In genomic region chr4:32932056-32932455, GRCm38 (mm10) we compare ENCODE assay signal across 12 mouse cellular contexts. TPM values are rescaled to one million over a fixed set of nuclear protein-coding genes. Genes with fewer than 3 reads are reported as not detected.
DNase-seq lines count a peak whose midpoint lies in the region; ATAC-seq lines count a peak whose summit lies in the region.
"Had no signal": no experiment of that assay in that cellular context is flagged by ENCODE, and none has a peak within 500 bp of the region (broad histone marks: within the 10 kb centered on the region; RNA-seq: fewer than 3 reads in every experiment).

No protein-coding gene starts in this region.

- no peak overlapping the region for H3K9ac ChIP-seq in midbrain, embryonic 12.5 days (replicated peaks)
- H3K9ac ChIP-seq in embryonic facial prominence, embryonic 15.5 days: no peak overlapping the region
- H3K9ac ChIP-seq: forebrain, embryonic 13.5 days; heart, embryonic 12.5 days; liver, embryonic 14.5 days had no signal

- WGBS in midbrain, embryonic 12.5 days: 66% methylated on average over 9 of the region's 9 CpGs
- 74% methylated on average over 9 of the region's 9 CpGs for WGBS in midbrain, embryonic 10.5 days
- whole genome bisulfite sequencing in embryonic facial prominence, embryonic 15.5 days: 43% methylated on average over 9 of the region's 9 CpGs

- peak; percentile 15 to 23 for DNase-seq in adrenal gland, postnatal 36 days
- DNase-seq in adrenal gland, adult (ENCODE audit: inconsistent age in 2 of 2, low spot score in 1 of 2): no peak
- no peak for DNase-seq in midbrain, embryonic 10.5 days (ENCODE audit: low spot score)
- peak; percentile 48 for DNase-seq in thymus, postnatal 14 days
- no peak for DNase-seq in urinary bladder, postnatal 14 days (ENCODE audit: low spot score)
- DNase-seq in MN1 (ENCODE audit: low spot score): no peak
- DNase-seq: cerebellum, adult 2 months had no signal

- H3K4me3 ChIP-seq in midbrain, embryonic 12.5 days: no peak overlapping the region
- no peak overlapping the region for H3K4me3 ChIP-seq in midbrain, embryonic 10.5 days
- H3K4me3 ChIP-seq in embryonic facial prominence, embryonic 15.5 days (replicated peaks): no peak overlapping the region
- H3K4me3 ChIP-seq: forebrain, embryonic 13.5 days; heart, embryonic 12.5 days had no signal

- H3K27me3 ChIP-seq in midbrain, embryonic 12.5 days: no peaks in the 10 kb centered on the region
- no peaks in the 10 kb centered on the region for H3K27me3 ChIP-seq in midbrain, embryonic 10.5 days (ENCODE audit: low read depth, poor library complexity, severe bottlenecking)
- H3K27me3 ChIP-seq in embryonic facial prominence, embryonic 15.5 days: no peaks in the 10 kb centered on the region
- H3K27me3 ChIP-seq: forebrain, embryonic 13.5 days; heart, embryonic 12.5 days had no signal

- H3K4me2 ChIP-seq in midbrain, embryonic 12.5 days (replicated peaks): no peak overlapping the region
- 0 out of 2 replicates have a peak overlapping the region, but pooled peaks have one; percentile 4 for H3K4me2 ChIP-seq in embryonic facial prominence, embryonic 15.5 days (replicated peaks)
- H3K4me2 ChIP-seq: forebrain, embryonic 13.5 days; heart, embryonic 12.5 days had no signal

- no peaks in the 10 kb centered on the region for H3K9me3 ChIP-seq in midbrain, embryonic 12.5 days
- no peaks in the 10 kb centered on the region for H3K9me3 ChIP-seq in midbrain, embryonic 10.5 days (replicated peaks)
- no peaks in the 10 kb centered on the region for H3K9me3 ChIP-seq in embryonic facial prominence, embryonic 15.5 days (replicated peaks)
- H3K9me3 ChIP-seq: forebrain, embryonic 13.5 days; heart, embryonic 12.5 days had no signal

- peaks cover 3% of the 10 kb centered on the region; the same call in 1 of the 2 replicates for H3K4me1 ChIP-seq in midbrain, embryonic 12.5 days
- H3K4me1 ChIP-seq in midbrain, embryonic 10.5 days: peaks cover 4% of the 10 kb centered on the region
- peaks cover 4% of the 10 kb centered on the region; the same call in 1 of the 2 replicates for H3K4me1 ChIP-seq in embryonic facial prominence, embryonic 15.5 days

- H3K36me3 ChIP-seq in midbrain, embryonic 12.5 days: no peaks in the 10 kb centered on the region
- no peaks in the 10 kb centered on the region for H3K36me3 ChIP-seq in midbrain, embryonic 10.5 days
- H3K36me3 ChIP-seq in embryonic facial prominence, embryonic 15.5 days: no peaks in the 10 kb centered on the region

- ATAC-seq in midbrain, embryonic 12.5 days (ENCODE audit: low FRiP score, low read depth): no peak
- ATAC-seq in embryonic facial prominence, embryonic 15.5 days (ENCODE audit: insufficient number of reproducible peaks, low FRiP score, low TSS enrichment, low read depth): no peak
- ATAC-seq: forebrain, embryonic 13.5 days had no signal

- 0 out of 2 replicates have a peak overlapping the region, but pooled peaks have one; percentile 5 for H3K27ac ChIP-seq in midbrain, embryonic 12.5 days (replicated peaks)
- H3K27ac ChIP-seq in midbrain, embryonic 10.5 days (replicated peaks): no peak overlapping the region
- H3K27ac ChIP-seq in embryonic facial prominence, embryonic 15.5 days (replicated peaks): no peak overlapping the region
- H3K27ac ChIP-seq: forebrain, embryonic 13.5 days; liver, embryonic 14.5 days had no signal

RNA-seq across cellular contexts. Expression of gene Ankrd6, which starts 18.6 kb away (rescaled TPM):
- 1 to 10 TPM; 1.6 to 3.1 TPM for total RNA-seq in adrenal gland, postnatal 36 days (2021)
- 36.7 and 39.9 TPM in 2 replicates for polyA plus RNA-seq in midbrain, embryonic 12.5 days (2016; fragmentation: Nextera tagmentation; extraction: Ambion mirVana)
- polyA plus RNA-seq in midbrain, embryonic 10.5 days (2016; fragmentation: Nextera tagmentation; extraction: Ambion mirVana): 23.7 and 32.0 TPM in 2 replicates
- polyA plus RNA-seq in embryonic facial prominence, embryonic 15.5 days (2015; fragmentation: Nextera tagmentation; extraction: Ambion mirVana): 11.2 and 12.0 TPM in 2 replicates

RNA-seq across cellular contexts. Expression of gene Rragd, which starts 50.8 kb away (rescaled TPM):
- total RNA-seq in adrenal gland, postnatal 36 days (2021): 1 to 10 TPM; 7.9 to 10.0 TPM
- 38.3 and 44.0 TPM in 2 replicates for polyA plus RNA-seq in midbrain, embryonic 12.5 days (2016; fragmentation: Nextera tagmentation; extraction: Ambion mirVana)
- 28.4 and 29.0 TPM in 2 replicates for polyA plus RNA-seq in midbrain, embryonic 10.5 days (2016; fragmentation: Nextera tagmentation; extraction: Ambion mirVana)
- 18.6 and 20.0 TPM in 2 replicates for polyA plus RNA-seq in embryonic facial prominence, embryonic 15.5 days (2015; fragmentation: Nextera tagmentation; extraction: Ambion mirVana)

Comparison
In these comparisons a context has a peak if more than half of its experiments do, and no peak if none do; other contexts are left out.
1. DNase-seq: peak in adrenal gland, postnatal 36 days (2 of 2) and thymus, postnatal 14 days (single experiment); none in adrenal gland, adult (0 of 2), midbrain, embryonic 10.5 days (single experiment), urinary bladder, postnatal 14 days (single experiment) and MN1 (single experiment).